Mouse (Mus musculus) monocyte, adult 2 months (primary cell): Measurements from ENCODE around the gene Spag16.
"Not testable (repeated sequence)": the region's sequence is repeated elsewhere in the genome, so short reads cannot be mapped to it uniquely, and the experiment has no call there.

Experiments used
- DNase-seq, 2 experiments: peaks; one replicate each; pipeline ENCODE4 v3.0.0; 2022; ENCODE audit warnings: low spot score in 2 of 2, low read depth in 1 of 2

The Spag16 gene

DNA sequence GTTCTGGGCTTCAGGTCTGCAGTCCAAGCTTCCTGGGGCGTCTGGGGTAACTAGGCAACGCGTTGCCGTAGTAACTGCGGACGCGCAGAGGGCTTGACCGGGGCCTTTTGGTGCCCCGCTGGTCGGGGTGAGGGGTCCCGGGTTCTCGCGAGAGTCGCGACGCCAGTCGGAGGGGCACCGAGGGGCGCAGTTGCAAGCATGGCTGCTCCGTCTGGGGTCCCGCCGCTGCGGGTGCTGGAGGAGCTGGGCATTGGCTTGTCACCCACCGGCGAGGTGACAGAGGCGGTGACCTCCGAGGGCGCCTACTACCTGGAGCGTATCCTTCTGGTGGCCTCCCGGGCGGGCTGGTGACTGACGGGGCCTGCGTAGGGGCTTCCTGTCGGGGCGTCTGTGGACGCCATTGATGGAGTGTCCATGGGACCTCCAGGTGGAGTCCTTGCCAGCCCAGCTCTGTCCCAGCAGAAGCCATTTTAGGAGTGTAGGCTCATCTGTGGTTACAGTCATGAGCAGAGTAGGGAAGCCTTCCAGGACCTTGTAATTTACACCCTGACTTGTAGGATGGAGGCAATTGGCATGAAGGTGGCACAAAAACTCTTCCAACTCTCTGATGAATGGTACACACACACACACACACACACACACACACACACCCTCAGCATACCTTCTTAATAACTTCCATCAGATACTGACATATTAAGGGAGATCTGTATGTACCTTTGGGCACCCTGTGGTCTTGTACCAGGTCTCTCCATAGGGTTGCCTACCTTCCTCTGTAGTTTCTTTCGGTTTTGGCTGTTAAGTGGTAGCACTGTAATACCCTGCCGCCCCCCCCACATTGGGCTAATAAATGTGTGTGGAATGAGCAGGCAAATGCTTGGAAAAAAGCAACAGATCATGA, at the start of gene Spag16:
Gene Spag16 (plus strand): TSS at position 165 of the 898 bp plus-strand sequence.
- DNase-seq, result no peak

DNA sequence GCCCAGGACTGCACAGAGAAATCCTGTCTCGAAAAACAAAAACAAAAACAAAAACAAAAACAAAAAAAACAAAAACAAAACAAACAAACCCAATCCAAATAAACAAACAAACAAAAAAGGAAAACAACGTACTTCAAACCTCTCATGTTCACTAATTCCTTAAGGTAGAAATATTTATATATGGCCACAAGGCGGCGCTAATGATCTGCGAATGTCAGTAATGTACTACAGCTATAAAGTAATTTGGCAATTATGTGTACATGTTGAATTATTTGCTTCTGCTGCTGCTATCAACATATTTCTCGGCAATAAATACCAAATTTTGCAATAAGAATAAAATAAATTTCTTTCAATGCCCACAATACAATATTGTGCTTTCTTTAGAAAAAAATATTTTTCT, 41.6 kb upstream of the Spag16 start:
- no peak for DNase-seq

DNA sequence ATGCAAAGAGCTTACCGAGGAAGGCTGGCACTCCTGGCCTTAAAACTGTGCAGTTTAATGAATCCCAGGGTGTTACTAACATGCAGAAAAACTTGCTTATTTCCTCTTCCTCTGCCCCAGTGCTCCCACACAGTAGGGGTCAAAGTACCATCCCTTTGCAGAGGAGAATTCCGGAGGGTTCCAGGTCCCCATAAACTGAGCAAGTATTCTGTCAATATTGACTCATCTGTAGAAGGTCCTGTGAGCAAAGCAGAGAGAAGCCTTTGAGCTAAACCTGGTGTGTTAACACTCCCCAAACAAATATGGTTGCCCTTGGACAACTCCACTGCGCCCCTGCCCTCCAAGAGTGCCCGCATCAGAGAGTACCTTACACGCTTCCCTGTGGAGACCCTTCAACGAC, 40.1 kb upstream of the Spag16 start:
- DNase-seq, result no peak

DNA sequence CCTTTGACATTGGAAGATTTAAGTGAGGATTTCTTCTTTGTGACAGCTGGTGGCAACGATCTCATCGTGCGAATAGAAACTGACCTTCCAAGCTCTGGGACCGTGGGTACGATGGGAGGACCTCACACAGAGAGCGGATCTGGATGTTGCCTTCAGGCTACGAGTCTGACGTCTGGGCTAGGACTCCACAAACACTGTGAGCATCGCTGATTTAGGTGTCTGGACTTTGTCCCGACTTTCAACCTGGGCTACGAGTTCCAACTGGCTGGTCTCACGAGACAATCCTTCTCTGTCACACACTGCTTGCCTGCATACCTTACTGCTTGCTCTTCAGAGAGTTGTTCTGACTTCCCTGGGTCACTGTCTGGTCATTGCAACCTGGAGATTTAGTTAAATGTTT, 39.4 kb upstream of the Spag16 start:
- DNase-seq, result no peak

DNA sequence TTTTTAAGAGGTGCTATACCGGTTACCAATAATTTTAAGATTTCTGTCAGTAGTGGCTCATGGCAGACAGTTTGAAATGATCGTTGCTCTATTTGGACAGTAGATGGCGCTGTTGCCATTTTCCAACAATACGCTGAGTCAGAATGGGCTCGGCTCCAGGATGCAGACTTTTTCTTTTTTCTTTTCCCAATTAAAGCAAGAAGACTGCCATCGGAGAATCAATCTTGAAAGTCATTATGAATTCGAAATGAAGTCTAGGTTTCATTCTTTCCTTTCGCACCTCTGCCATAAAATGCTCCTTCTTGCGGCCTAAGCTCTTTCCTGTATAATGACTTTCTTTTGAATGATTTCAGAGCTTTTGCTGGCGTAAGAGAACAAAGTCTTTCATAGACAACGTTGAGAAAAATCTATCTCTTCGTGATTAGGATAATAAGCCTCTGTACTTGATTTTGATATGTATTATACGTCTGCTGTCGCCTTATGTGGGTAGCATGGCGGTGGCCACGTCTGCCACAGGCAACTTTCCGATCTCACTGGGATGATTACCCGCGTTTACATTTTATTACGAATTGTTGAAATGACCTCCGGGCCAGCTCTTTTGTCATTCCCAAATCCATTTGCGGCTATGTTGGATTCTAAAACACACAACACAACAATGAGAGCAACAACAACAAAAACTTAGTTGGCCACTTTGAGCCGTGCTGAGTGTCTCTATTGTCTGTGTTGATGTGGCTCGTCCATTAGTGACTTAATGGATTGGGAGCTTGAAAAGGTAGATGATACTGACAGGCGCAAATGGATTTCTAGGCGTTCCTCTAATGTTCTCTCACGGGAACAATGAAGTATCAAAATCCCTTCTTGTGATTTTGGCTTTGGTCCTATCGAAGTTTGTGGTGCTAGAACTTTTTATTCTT, 36.2 kb upstream of the Spag16 start:
- no peak for DNase-seq

DNA sequence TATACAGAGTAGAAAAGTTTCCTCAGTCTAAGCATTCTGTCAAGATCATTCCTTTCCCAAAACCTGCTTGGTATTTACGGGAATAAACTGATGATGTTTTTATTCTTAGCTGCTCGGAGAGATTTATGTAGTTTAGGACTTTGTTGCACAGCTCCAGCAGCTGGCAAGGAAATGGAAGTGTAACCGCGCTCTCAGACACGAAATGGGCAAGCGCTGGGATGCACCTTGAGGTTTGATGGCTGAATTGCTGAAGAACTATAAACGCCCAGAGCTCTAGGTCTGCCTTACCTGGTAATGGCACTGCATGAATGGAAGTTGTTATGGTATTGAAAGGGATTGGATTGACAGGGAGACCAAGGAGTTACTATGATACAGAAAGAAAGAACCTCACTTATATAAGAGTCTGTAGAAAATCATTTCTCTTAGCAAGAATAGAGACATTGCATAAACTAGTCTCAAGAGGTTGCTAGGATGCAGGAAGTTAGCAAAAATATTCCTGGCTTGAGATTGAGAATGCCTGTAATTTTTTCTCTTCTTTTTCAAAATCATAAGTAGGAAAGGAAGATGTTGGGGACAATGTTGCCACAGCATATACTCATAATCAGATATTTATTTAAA, 27.7 kb upstream of the Spag16 start:
- DNase-seq, result no peak

DNA sequence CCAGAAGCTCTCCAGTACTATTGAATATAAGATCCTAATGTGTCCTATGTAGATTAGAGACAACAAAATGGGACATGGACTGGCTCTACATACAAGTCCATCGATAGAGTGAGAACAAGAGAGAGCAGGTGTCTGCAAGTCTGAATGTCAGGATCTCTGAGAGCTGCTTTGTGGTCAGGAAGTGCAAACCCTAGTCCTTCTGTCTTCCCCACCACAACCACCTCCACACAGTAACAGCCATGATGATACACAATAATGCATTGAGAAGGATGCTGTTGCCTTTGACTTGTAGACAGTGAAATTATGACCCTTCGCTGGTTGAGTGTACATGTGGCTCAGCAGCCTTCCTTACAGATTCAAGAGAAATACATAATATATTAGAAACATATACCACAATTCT, 16.6 kb upstream of the Spag16 start:
- DNase-seq, result no peak

DNA sequence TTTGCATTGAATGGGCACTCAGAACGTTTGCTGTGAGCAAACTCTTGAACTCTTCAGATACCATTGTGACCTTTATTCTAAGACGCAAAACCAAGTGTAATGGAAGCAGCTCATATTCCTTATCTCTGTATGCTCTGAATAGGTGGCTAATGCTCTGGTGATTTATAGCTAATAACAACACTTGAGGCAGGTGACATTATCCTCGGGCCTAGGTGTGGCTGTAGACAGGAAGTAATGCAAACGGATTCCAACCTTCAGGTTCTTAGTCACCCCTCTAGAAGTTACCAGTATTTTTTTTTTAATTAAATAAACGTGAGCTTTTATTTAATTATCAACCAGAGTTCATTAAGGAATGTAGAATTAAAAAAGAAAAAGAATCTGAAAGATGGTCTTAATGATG, 1.1 kb upstream of the Spag16 start:
- not testable (repeated sequence) for DNase-seq

DNA sequence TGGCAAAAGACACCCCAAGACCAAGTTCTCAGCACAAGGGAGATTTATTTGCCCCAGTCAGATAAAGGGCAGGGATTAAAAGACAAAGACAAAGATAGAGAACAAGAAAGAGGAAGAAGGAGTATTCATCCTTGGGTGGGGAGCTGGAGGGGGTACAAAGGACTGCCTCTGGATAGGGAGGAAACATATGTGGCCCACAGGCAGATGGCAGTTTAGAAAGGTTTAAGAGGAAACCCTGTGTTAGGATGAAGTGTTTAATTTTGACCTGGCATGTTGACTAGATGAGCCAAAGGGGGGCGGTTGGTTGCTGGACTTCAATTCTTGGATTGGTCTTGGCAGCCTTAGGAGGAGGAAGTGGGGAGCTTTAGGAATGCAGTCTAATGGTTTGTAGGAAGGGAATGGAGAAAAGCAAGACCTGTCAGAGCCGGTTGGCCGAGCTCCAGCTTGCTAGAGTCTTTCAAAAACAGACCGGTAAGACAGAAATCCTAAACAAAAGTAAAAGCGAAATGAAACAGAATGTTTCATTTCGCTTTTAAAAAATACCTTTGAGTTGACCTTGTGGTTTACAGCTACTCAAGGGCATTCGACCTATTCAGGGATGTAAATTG, 2.2 kb downstream of the Spag16 start:
- DNase-seq, result no peak

DNA sequence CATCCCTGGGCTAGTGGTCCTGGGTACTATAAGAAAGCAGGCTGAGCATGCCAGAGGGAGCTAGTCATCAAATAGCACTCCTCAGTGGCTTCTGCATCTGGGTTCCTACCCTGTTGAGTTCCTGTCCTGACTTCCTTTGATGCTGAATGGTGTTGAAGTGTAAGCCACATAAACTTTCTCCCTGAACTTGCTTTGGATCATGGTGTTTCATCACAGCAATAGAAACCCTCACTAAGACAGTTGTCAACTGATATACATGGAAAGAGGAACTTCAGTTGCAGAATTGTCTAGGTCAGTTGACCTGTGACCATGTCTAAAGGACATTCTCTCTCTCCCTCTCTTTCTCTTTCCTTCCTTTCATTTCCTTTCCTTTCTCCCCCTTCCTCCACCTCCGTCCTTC, 3.8 kb downstream of the Spag16 start:
- DNase-seq, result no peak

DNA sequence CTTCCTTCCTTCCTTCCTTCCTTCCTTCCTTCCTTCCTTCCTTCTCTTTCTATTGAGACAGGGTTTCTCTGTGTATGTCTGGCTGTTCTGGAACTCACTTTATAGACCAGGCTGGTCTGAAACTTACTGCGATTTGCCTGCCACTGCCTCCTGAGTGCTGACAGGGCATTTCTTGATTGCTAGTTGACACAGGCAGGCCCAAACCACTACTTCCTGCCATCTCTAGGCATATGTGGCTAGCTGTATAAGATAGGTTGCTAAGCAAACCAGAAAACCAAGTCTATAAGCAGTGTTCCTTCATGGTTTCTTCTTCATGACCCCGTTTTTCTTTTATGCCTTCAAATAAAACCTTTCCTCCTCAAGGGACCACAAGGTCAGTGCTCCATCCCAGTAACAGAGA, 4.2 kb downstream of the Spag16 start:
- no peak for DNase-seq

DNA sequence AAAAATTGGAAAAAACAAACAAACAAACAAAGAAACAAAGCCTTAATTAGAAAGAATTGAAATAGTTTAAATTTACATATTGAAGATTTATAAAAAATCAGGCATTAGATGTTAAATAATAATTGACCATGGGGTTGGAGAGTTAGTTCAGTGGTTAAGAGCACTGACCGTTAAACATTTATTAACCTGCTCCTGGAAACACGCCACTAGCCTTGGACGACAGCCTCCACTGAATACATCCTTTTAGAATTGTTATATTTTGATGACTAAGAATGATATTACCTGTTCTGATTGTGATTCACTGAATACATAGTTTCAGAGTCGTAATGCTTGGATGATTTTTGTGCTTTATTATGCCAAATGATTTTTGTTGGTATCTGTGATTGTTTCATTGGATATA, 6.7 kb downstream of the Spag16 start:
- not testable (repeated sequence) for DNase-seq

DNA sequence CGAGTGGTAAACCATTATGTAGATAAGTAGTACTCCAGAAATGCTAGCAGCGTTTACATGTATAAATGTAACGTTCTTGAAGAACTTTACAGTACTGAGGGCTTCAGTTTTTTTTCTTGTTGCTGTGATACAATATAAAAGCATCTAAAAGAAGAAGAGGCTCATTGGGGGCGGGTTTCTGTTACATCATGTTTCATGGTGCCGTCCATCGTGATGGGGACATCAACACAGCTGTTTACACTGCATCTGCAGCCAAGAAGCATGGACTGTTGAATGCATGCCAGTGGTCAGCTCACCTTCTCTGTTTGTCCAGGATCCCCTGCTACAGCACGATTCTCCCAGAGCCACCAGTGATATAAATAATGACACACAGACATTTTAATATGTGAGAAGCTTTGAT, 26.7 kb downstream of the Spag16 start:
- DNase-seq, result no peak

DNA sequence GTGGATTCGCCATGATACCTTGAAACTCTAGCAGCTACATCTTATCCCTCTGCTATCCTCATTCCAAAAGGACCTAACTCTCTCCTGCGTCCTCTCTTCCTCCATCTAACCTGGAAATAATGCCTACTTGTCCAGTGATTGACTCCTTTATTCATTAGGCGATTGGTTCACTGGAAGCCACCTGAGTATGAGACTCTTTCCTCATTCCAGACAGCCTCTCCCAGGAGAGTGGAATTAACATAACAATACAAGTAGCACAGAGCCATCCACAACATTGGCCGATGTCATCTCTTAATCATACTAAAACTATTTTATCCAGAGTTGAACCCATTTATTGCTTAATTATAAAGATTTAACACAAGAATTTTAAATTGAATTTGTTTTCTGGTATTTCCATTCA, 41.0 kb downstream of the Spag16 start:
- no peak for DNase-seq

DNA sequence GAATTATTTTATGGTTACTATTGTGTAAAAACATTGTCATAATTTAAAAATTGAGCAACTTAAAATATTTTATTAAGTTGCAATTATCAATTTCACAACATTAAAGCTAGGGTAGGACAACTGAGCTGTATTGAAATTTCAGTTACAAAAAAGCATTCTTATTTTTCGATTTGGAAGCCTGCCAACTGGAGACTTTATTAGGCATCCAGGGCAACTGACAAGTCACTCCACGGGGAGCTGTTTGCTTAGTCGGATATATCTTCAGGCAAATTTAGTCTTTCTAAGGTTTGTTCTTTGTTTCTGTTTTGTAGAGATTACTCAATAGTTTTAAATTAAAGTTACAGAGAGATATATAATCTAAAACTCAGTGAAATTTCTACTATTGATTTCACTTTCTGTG, 129.8 kb downstream of the Spag16 start:
- DNase-seq, result no peak

DNA sequence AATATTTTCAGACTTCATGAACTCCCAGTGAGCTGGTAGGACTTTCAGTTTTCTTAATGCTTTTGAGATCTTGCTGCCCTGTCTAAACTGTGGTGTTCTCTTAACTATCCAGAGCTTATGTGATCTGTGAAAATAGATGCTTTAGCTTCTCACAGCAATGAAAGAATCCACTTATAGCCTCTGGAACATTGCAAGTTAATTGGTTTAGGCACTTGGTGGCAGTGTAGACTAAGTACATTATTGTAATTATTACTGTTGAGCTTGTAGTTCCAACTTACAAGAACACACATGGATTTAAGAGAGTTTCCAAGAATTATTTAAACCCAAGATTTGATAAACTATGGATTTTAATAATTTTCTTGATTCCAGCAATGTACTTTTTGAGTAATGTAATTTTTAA, 170.1 kb downstream of the Spag16 start:
- no peak for DNase-seq

DNA sequence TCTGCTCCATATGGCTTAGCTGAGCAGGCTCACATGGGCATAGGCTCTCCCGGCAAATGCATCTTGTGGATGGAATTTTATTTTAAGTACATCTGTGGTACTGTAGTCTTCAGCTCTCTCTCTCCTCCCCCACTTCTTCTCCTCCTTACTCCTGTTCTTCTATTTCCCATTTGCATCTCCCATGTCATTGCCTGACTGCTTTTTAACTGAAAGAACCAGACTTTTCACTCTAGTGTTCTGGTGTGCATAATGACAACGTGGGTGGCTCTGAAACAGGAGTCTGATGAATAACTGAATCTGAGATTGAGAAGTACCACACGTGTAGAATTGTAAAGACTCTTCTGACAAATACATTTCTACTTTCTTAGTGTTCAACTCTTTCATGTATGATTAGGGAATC, 186.2 kb downstream of the Spag16 start:
- DNase-seq, result no peak

DNA sequence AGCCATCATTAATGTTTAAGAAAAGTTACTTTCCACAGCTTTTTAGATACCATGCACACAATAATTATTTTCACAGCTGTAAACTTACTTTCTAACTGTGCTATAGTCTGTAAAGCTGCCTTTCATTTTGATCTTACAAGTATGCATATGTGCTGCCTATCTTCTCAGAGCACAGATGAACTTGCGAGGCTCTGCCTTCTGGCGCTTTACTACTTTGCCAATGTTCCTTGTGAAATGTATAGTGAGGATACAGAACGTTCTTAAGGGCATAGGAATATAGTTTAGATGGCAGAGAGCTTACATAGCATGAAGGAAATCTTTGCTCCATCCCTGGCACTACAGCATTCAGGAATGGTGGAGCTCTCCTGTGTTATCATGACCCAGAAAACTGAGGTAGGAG, 210.6 kb downstream of the Spag16 start:
- DNase-seq, result no peak

DNA sequence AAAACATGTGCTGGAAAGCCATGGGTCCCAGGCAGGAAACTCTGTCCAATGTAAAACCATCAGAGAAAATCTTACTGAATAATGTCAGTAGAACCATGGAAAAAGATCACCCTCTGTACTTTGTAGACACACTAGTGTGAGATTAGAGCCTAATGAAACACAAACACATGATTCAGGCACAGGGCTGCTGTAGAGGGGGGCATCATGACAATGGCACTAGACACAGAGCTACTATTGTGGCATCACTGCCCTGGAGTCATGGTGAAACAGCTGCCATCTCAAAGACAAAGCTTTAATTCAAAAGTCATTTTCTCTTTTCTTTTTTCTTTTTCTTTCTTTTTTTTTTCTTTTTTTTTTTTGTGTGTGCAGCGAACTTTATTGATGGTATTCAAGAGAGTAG, 240.6 kb downstream of the Spag16 start:
- DNase-seq, result no peak

DNA sequence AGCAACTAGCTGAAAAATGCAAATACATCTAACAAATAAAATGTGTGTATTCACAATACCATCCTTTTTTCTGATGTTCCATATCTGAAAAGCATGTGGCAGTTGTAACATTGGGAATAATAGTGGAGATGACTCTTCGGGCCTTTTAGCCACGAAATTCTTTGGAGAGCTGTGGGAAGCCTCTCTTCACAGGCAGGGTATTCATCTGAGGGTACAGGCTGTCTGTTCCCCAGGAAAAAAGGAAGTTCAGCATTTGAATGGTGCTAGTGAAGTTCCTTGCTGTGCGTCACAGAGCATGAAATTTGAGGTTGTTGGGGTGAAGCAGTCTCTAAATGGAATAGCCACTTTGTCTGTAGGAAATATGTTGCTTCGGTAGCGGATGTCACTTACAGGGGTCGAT, 246.7 kb downstream of the Spag16 start:
- no peak for DNase-seq

DNA sequence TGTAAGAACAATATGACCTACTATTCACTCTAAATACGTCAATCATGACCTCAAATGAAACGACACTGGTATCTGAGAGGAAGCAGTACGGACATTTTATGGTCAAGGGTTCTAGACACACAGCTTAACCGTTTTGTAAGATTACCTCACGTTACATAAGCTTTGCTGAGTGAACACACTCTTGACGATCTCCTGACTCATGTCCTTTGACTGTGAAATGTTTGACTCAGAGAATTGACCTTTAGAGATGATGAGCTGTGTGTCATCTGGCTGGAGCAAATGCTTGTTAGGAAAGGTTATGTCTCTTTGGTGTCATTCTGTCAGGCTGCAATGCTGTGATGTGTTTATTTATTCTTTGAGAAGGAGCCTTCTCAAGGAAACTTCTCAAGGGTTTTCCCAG, 252.0 kb downstream of the Spag16 start:
- DNase-seq, result no peak
